Mouse (Mus musculus): Measurements from ENCODE around the gene Ear6. TPM values are rescaled to one million over a fixed set of nuclear protein-coding genes. Genes with fewer than 3 reads are reported as not detected.
"Not testable (repeated sequence)": the region's sequence is repeated elsewhere in the genome, so short reads cannot be mapped to it uniquely, and the experiment has no call there.

Ear6 gene
- polyA plus RNA-seq, 1 experiment = not detected

DNA sequence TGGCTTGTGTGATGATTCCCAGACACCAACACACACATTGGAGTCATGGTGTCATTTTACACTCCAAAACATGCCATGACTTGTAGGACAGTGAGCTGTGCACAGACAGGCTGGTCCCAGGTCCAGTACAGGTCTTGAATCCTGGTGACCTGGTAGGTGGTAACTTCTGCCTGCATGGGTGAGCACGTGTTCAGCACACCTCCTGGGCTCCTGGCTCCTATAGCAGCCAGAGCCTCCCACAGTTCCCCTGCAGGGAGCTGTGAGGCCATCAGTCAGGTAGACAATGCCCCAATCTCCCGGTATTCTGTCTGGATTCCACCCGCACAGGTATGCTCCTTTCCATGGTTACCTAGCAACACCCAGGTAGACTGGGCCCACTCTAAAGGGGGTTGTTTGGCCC lies 6.9 kb upstream of the Ear6 start:
- Histone ChIP-seq H3K4me1 (ENCODE audit: control insufficient read depth, insufficient read depth, low read length) (no peaks in the 10 kb centered on the region), H3K36me3 (ENCODE audit: control insufficient read depth, insufficient read depth, low read length) (no peaks in the 10 kb centered on the region), H3K27me3 (replicated peaks; ENCODE audit: control insufficient read depth, insufficient read depth, low read length) (no peaks in the 10 kb centered on the region), H3K27ac (ENCODE audit: insufficient read depth, low read depth, low read length) (no peak overlapping the region), H3K4me3 (ENCODE audit: insufficient read depth, low read depth, low read length) (no peak overlapping the region)
- no peak for DNase-seq
- TF ChIP-seq POLR2A (IDR thresholded peaks at IDR 0.05; ENCODE audit: low read depth, low read length) (no peak), CTCF (conservative IDR thresholded peaks at IDR 0.05; ENCODE audit: insufficient read depth, insufficient read length, low read depth, low read length) (no peak)
- WGBS = 59% methylated on average over 3 of the region's 3 CpGs

DNA sequence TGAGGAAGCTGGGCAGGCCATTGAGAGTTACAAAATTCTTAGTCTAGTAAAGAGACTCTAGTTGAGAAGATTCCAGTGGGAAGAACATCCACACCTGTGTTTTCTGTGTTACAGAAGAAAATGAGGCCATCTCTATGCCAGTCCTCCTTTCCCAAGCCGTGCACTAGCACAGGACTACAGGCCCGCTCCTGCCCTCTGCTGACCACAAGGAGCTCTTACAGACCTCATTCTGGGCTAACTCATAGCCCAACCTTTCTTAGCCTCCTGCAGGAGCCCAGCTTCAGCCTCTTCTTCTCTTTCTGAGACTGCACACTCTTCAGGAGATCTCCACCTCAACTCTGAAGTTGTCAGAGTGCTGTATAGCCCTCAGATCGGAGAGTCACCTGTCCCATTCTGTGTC lies 2.5 kb upstream of the Ear6 start:
- H3K27ac ChIP-seq (ENCODE audit: insufficient read depth, low read depth, low read length); H3K4me1 ChIP-seq (ENCODE audit: control insufficient read depth, insufficient read depth, low read length); DNase-seq; H3K27me3 ChIP-seq (replicated peaks; ENCODE audit: control insufficient read depth, insufficient read depth, low read length); H3K36me3 ChIP-seq (ENCODE audit: control insufficient read depth, insufficient read depth, low read length); H3K4me3 ChIP-seq (ENCODE audit: insufficient read depth, low read depth, low read length): not testable (repeated sequence)
- WGBS = 50% methylated on average over 3 of the region's 3 CpGs

DNA sequence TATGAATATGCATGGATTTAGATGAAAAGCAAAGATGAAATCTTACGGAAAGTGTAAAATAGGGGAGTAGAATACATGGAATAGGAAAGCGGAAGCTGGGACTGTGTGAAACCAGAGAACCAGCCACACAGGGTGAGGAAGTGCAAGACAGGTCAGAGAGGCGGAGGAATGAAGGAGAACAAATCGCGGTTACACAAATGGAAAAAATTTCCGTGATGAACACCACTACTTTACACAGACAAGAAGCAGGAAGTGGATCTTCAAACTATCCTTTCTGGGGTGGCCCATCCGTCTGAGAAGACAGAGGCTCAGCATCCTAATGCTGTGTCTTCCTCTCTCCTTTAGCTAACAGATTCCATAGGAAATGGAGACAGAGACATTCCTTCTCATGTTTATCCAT lies 1.8 kb downstream of the Ear6 start:
- H3K27ac ChIP-seq (ENCODE audit: insufficient read depth, low read depth, low read length); H3K27me3 ChIP-seq (replicated peaks; ENCODE audit: control insufficient read depth, insufficient read depth, low read length); H3K36me3 ChIP-seq (ENCODE audit: control insufficient read depth, insufficient read depth, low read length); H3K4me1 ChIP-seq (ENCODE audit: control insufficient read depth, insufficient read depth, low read length); DNase-seq; H3K4me3 ChIP-seq (ENCODE audit: insufficient read depth, low read depth, low read length): not testable (repeated sequence)
- 70% methylated on average over 7 of the region's 7 CpGs for WGBS

DNA sequence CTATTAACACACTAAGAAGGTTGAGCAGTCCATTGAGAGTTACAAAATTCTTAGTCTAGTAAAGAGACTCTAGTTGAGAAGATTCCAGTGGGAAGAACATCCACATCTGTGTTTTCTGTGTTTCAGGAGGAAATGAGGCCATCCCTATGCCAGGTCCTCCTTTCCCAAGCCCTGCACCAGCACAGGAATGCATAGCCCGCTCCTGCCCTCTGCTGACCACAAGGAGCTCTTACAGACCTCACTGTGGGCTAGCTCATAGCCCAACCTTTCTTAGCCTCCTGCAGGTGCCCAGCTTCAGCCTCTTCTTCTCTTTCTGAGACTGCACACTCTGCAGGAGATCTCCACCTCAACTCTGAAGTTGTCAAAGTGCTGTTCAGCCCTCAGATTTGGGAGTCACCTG lies 10.1 kb downstream of the Ear6 start:
- WGBS = 22% methylated on average over 1 of the region's 1 CpGs
- not testable (repeated sequence) for H3K4me1 ChIP-seq (ENCODE audit: control insufficient read depth, insufficient read depth, low read length); H3K4me3 ChIP-seq (ENCODE audit: insufficient read depth, low read depth, low read length); H3K27me3 ChIP-seq (replicated peaks; ENCODE audit: control insufficient read depth, insufficient read depth, low read length); H3K27ac ChIP-seq (ENCODE audit: insufficient read depth, low read depth, low read length); DNase-seq; H3K36me3 ChIP-seq (ENCODE audit: control insufficient read depth, insufficient read depth, low read length)
- peak; percentile 43 for TF ChIP-seq CTCF (conservative IDR thresholded peaks at IDR 0.05; ENCODE audit: insufficient read depth, insufficient read length, low read depth, low read length)

DNA sequence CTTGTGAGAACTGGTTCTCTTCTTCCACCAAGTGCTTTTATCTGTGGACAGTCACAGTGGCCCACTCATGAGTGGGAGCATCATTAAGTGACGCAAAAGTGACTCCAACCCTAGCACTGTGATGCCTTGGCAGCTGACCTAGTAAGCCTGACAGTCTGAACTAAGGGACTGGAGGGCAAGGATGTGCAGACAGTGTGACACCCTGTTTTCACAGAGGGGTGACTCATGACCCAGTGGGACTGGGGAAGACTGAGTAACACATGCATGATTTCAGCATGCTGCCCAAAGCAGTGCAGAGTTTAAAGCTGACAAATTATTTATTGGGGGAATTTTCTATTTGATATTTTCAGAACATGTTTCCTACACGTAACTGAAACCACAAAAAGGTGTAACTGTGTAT lies 17.3 kb downstream of the Ear6 start:
- 77% methylated on average over 2 of the region's 2 CpGs for WGBS
- TF ChIP-seq CTCF (conservative IDR thresholded peaks at IDR 0.05; ENCODE audit: insufficient read depth, insufficient read length, low read depth, low read length) (no peak), POLR2A (IDR thresholded peaks at IDR 0.05; ENCODE audit: low read depth, low read length) (no peak)
- no peak for DNase-seq

DNA sequence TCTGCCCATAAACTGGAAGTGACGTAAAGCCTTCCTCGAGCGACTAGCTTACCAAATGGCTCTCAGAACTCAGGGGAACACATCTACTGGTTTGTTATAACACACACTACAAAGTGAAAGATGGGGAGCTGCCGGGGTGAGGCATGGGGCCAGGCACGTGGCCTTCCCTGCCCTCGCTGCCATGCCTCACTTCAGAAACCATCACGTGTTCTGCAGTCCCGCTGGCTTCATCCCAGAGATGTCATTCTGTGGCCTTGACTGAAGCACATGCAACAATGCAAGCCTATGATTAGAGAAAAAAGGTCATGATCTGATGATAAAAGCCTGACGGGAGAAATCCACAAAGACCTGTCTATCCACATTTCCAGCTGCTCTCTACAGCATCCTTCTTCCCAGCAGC lies 18.2 kb downstream of the Ear6 start:
- no peak overlapping the region for H3K4me3 ChIP-seq (ENCODE audit: insufficient read depth, low read depth, low read length)
- no peaks in the 10 kb centered on the region for H3K4me1 ChIP-seq (ENCODE audit: control insufficient read depth, insufficient read depth, low read length)
- no peaks in the 10 kb centered on the region for H3K27me3 ChIP-seq (replicated peaks; ENCODE audit: control insufficient read depth, insufficient read depth, low read length)
- no peak for DNase-seq
- TF ChIP-seq POLR2A (IDR thresholded peaks at IDR 0.05; ENCODE audit: low read depth, low read length) (no peak), CTCF (conservative IDR thresholded peaks at IDR 0.05; ENCODE audit: insufficient read depth, insufficient read length, low read depth, low read length) (no peak)
- H3K36me3 ChIP-seq (ENCODE audit: control insufficient read depth, insufficient read depth, low read length) = no peaks in the 10 kb centered on the region
- H3K27ac ChIP-seq (ENCODE audit: insufficient read depth, low read depth, low read length) = no peak overlapping the region
- WGBS = 70% methylated on average over 9 of the region's 9 CpGs

More for the DNA sequence above, 17.3 kb downstream of the Ear6 start:
- Histone ChIP-seq H3K27me3 (replicated peaks; ENCODE audit: control insufficient read depth, insufficient read depth, low read length) (no peaks in the 10 kb centered on the region), H3K4me1 (ENCODE audit: control insufficient read depth, insufficient read depth, low read length) (no peaks in the 10 kb centered on the region), H3K27ac (ENCODE audit: insufficient read depth, low read depth, low read length) (no peak overlapping the region), H3K4me3 (ENCODE audit: insufficient read depth, low read depth, low read length) (no peak overlapping the region), H3K36me3 (ENCODE audit: control insufficient read depth, insufficient read depth, low read length) (no peaks in the 10 kb centered on the region)

DNA sequence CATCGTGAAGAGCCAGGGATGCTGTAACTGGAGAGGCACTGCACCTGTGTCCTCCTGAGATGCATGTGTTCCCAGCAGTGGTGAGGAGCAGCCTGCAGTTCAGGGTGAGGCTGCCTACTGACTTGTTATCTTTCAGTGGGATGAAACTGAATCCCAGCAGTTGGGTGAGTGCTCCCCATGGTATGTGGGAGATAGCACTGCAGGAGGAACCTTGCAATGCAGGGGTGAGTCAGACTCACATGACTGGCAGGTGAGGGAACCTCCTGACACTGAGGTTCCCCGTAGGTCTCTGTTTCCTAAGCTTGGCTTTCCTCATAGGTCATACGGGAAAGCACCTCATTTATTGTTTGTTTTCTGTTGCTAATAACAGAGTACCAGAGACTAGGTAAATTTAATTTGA lies 24.0 kb downstream of the Ear6 start:
- Histone ChIP-seq H3K36me3 (ENCODE audit: control insufficient read depth, insufficient read depth, low read length) (no peaks in the 10 kb centered on the region), H3K4me1 (ENCODE audit: control insufficient read depth, insufficient read depth, low read length) (no peaks in the 10 kb centered on the region), H3K27me3 (replicated peaks; ENCODE audit: control insufficient read depth, insufficient read depth, low read length) (no peaks in the 10 kb centered on the region), H3K27ac (ENCODE audit: insufficient read depth, low read depth, low read length) (no peak overlapping the region), H3K4me3 (ENCODE audit: insufficient read depth, low read depth, low read length) (no peak overlapping the region)
- TF ChIP-seq POLR2A (IDR thresholded peaks at IDR 0.05; ENCODE audit: low read depth, low read length) = no peak
- no peak for TF ChIP-seq CTCF (conservative IDR thresholded peaks at IDR 0.05; ENCODE audit: insufficient read depth, insufficient read length, low read depth, low read length)
- no peak for DNase-seq
- WGBS = 64% methylated on average over 3 of the region's 3 CpGs

DNA sequence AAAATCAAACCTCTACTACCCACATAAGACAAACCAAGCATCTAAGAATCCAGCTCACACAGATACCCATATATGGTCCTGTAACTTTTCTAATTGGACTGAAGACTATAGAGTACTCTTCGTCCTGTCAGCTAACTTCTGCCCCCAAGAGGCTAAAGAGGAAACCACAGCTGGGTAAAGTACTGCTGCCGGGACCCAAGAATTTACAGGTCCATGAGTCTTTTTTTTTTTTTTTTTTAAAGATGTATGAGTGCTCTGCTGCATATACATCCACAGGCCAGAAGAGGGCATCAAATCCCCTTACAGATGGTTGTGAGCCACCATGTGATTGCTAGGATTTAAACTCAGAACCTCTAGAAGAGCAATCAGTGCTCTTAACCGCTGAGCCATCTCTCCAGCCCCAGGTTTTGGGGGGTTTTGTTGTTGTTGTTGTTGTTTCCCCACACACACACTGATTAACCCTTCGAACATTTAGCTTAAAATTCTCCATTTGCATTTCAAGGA lies 30.1 kb downstream of the Ear6 start:
- Histone ChIP-seq H3K4me3 (ENCODE audit: insufficient read depth, low read depth, low read length) (peak overlapping the region; percentile 84), H3K27ac (ENCODE audit: insufficient read depth, low read depth, low read length) (no peak overlapping the region), H3K36me3 (ENCODE audit: control insufficient read depth, insufficient read depth, low read length) (no peaks in the 10 kb centered on the region), H3K4me1 (ENCODE audit: control insufficient read depth, insufficient read depth, low read length) (0 out of 2 replicates have a peak, but pooled peaks cover 3% of the 10 kb centered on the region), H3K27me3 (replicated peaks; ENCODE audit: control insufficient read depth, insufficient read depth, low read length) (no peaks in the 10 kb centered on the region)
- DNase-seq = peak; percentile 85
- under 1% methylated on average over 4 of the region's 4 CpGs for WGBS
- TF ChIP-seq POLR2A (IDR thresholded peaks at IDR 0.05; ENCODE audit: low read depth, low read length) (no peak), CTCF (conservative IDR thresholded peaks at IDR 0.05; ENCODE audit: insufficient read depth, insufficient read length, low read depth, low read length) (peak; percentile 34; the same call in 1 of the 2 replicates)
